Mouse (Mus musculus): Measurements from ENCODE around the gene Fhod1.

DNA sequence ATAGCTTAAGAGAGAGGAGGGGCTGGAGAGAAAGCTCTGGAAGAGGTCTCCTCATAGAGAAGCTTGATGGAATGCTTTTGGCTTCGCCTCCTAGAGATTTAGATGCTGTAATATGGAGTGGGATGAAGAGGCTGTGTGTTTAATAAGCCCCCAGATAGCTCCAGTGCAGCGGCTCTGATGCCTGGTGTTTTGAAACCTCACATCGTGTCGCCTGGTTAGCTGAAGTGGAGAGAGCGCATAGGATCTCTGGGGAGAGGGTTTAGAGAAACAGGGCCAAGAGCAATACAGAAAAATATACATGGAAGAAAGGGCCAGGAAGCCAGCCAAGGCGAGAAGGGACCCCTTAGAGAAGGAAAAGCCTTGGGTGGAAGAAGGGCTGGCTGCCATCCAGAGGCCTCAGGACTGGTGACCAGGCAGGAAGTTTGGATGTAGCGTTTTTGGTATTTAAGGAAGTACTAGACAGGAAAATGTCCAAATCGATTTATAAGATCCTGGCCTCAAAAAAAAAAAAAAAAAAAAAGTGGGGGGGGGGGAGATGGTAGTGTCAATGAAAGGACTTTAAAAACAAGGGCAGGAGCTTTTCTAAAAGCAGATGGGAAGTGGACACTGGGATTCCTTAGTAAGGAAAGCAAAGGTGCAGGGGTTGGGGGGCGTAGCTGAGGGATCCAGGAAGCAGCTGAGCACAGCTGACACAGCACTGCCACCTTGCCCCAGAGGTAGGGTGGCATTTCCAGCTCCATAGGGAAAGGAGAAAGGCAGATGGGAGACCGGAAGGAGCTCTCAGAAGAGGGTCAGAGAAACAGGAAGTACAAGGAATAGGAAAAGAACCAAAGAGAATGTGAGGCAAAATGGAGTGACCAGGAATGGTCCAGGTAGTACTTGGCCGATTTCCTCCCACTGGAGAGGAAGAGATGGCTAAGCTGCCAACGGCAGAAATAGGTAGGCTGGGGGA is 14.3 kb upstream of the Fhod1 start:
- no peak for TF ChIP-seq GATA1 (IDR thresholded peaks at IDR 0.05; ENCODE audit: borderline replicate concordance, low read length)
- no peak for TF ChIP-seq FLI1 (IDR thresholded peaks at IDR 0.05; ENCODE audit: low read length)
